Mouse (Mus musculus) liver, adult 2 months (tissue): ENCODE data around the gene Sh2d1b1. TPM values are rescaled to one million over a fixed set of nuclear protein-coding genes. Genes with fewer than 3 reads are reported as not detected.
"Not testable (repeated sequence)": the region's sequence is repeated elsewhere in the genome, so short reads cannot be mapped to it uniquely, and the experiment has no call there.

Experiments
- DNase-seq: peaks from one replicate; pipeline ENCODE4 v3.0.0-alpha.2; 2011; ENCODE audit warnings: low read depth, low spot score; ENCODE audit errors: extremely low read depth
- H3K27ac ChIP-seq: fragments of 200-500 bp; replicated peaks from 2 replicates; pipeline ENCODE4 v1.5.1; 2012; ENCODE audit warnings: low read depth, mild to moderate bottlenecking, control low read depth, inconsistent platforms, low read length; ENCODE audit not compliant: insufficient read depth
- H3K27me3 ChIP-seq: fragments of 200-500 bp; 2 replicates; pipeline ENCODE4 v1.6.1; 2012; ENCODE audit warnings: mild to moderate bottlenecking, moderate library complexity, low read length, inconsistent platforms; ENCODE audit not compliant: control insufficient read depth, insufficient read depth
- H3K36me3 ChIP-seq: fragments of 200-500 bp; 2 replicates; pipeline ENCODE4 v1.6.1; 2012; ENCODE audit warnings: low read length, inconsistent platforms; ENCODE audit not compliant: control insufficient read depth, insufficient read depth
- H3K4me1 ChIP-seq: fragments of 200-500 bp; 2 replicates; pipeline ENCODE4 v1.6.1; 2011; ENCODE audit warnings: low read length; ENCODE audit not compliant: control insufficient read depth, insufficient read depth
- H3K4me3 ChIP-seq: fragments of 200-500 bp; 2 replicates; pipeline ENCODE4 v1.5.1; 2011; ENCODE audit warnings: low read depth, mild to moderate bottlenecking, control low read depth, low read length, moderate library complexity; ENCODE audit not compliant: insufficient read depth
- H3K79me2 ChIP-seq: fragments of 200-500 bp; 2 replicates; pipeline ENCODE4 v1.6.1; 2012; ENCODE audit warnings: inconsistent platforms, mild to moderate bottlenecking, low read length, moderate library complexity; ENCODE audit not compliant: control insufficient read depth, insufficient read depth
- H3K9ac ChIP-seq: fragments of 200-500 bp; 2 replicates; pipeline ENCODE4 v1.6.1; 2012; ENCODE audit warnings: low read depth, mild to moderate bottlenecking, control low read depth, inconsistent platforms, low read length
- CTCF ChIP-seq: fragments of 200-500 bp; IDR thresholded peaks from 2 replicates; pipeline ENCODE4 v1.5.1; 2011; ENCODE audit warnings: low read depth, low read length, control low read depth
- POLR2A ChIP-seq: fragments of 200-500 bp; IDR thresholded peaks from 2 replicates; pipeline ENCODE4 v1.6.1; 2011; ENCODE audit warnings: low read length, control low read depth; ENCODE audit not compliant: insufficient read depth; ENCODE audit errors: extremely low read depth
- WGBS: fragments of 180-500 bp; shearing (Covaris S2); methylation state at CpG from one replicate; pipeline ENCODE4 v1.1.7; 2018; 5-methylcytosine and 5-hydroxymethylcytosine counted together
- polyA plus RNA-seq: library from polyadenylated mRNA; depleted of rRNA; stranded (reverse); fragments of >200 nt; gene quantifications from 2 replicates; pipeline ENCODE4 v1.2.3, GENCODE M21; 2012; rRNA removed
- total RNA-seq: library from RNA; depleted of rRNA; stranded (reverse); fragments of >200 nt; gene quantifications from 2 replicates; pipeline ENCODE4 v1.2.3, GENCODE M21; 2014; rRNA removed

Gene Sh2d1b1
- total RNA-seq (not detected in 2 replicates), polyA plus RNA-seq (0.06 TPM in 1 of 2 replicates, not detected in the other)

DNA sequence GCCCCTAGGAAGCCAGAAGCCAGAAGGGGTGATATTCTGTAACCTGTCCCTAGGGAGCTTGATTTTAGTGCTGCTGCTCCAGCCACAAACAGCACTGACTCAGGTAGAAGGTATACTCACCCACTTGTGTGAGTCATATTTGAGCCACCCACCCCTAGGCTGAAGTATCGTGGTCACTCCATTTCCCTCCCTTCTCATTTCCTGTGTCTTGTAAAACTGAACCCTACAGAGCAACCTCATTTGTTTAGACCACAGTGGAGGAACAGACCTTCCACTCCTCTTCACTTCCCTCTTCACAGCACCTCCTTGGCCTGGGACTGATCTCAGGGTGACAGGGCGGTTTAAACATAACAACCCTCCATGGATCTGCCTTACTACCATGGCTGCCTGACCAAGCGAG is at the start of gene Sh2d1b1:
Gene Sh2d1b1 (plus strand): TSS at position 305 of the 400 bp plus-strand sequence.
- no peaks in the 10 kb centered on the region for H3K4me1 ChIP-seq
- no peaks in the 10 kb centered on the region for H3K79me2 ChIP-seq
- no peaks in the 10 kb centered on the region for H3K27me3 ChIP-seq
- 88% methylated on average over 3 of the region's 3 CpGs for WGBS
- DNase-seq, result no peak
- H3K36me3 ChIP-seq, result no peaks in the 10 kb centered on the region
- no peak within 1 kb of the TSS for H3K27ac ChIP-seq
- TF ChIP-seq POLR2A (no peak), CTCF (no peak)
- no peak within 1 kb of the TSS for H3K4me3 ChIP-seq
- H3K9ac ChIP-seq, result no peak within 1 kb of the TSS

DNA sequence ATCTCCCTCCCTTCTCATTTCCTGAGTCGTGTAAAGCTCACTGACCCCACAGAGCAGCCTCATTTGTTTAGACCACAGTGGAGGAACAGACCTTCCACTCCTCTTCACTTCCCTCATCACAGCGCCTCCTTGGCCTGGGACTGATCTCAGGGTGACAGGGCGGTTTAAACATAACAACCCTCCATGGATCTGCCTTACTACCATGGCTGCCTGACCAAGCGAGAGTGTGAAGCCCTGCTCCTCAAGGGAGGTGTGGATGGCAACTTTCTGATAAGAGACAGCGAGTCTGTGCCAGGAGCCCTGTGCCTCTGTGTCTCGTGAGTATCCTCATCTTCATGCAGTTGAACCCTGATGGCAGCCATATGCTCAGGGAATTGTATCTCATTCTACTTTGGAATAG is 44.4 kb upstream of the Sh2d1b1 start, which contains the start of gene Sh2d1b2:
Gene Sh2d1b2 (plus strand): TSS at position 62 of the 400 bp plus-strand sequence.
- not testable (repeated sequence) for H3K36me3 ChIP-seq, H3K9ac ChIP-seq, H3K4me3 ChIP-seq, H3K27me3 ChIP-seq, DNase-seq, H3K79me2 ChIP-seq, H3K4me1 ChIP-seq, H3K27ac ChIP-seq
- 74% methylated on average over 6 of the region's 6 CpGs for WGBS

DNA sequence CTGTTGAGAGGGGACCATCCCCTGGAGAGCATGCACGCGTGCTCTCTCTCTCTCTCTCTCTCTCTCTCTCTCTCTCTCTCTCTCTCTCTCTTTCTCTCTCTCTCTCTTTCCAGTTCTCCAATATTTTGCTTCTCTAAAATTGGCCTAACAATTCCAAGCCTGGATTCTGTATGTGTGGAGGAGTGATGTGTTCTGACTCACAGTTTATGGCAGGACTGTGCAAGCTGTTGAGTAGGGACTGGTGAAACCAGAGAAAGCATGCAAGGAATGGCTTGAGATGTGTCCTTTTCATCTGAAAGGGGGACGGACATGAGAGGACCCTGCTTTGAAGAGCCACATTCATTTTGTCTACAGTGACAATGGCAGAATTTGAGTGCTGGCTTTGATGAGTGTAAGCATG is 32.1 kb upstream of the Sh2d1b1 start:
- DNase-seq, result no peak
- Histone ChIP-seq H3K36me3 (no peaks in the 10 kb centered on the region), H3K27me3 (no peaks in the 10 kb centered on the region), H3K9ac (no peak overlapping the region), H3K27ac (no peak overlapping the region), H3K79me2 (no peaks in the 10 kb centered on the region), H3K4me1 (no peaks in the 10 kb centered on the region), H3K4me3 (no peak overlapping the region)
- WGBS, result 83% methylated on average over 3 of the region's 3 CpGs
- TF ChIP-seq CTCF, result no peak
- no peak for TF ChIP-seq POLR2A

DNA sequence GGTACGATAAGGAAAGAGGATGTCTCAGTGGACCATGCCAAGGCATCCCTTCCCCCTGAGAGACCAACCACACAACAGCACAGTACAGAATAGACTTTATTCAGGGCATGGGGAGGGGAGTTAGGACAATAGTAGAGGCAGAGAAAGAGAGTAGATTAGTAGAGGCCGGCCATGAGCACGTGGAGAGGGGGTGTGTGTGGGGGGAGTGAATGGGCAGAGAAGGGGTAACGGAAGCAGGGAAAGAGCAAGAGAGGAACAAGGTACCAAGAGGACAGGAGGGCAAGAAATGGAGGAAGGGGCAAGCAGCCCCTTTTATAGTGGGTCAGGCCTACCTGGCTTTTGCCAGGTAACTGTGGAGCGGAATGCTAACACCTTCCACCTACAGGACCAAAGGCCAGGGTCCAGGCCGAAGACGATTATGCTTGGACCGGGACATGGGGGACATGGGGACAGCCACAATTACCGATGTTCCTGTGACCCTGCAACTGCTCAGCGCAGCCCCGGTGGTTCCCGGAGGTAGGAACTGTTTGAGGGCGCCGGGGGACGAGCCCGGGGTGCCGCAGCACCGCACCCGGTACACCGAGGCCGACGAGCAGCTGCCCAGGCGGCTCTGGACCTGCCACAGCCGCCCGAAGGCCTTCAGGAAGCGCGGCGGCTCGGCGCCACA is 22.1 kb upstream of the Sh2d1b1 start:
- WGBS, result 29% methylated on average over 30 of the region's 30 CpGs
- no peak for TF ChIP-seq POLR2A
- TF ChIP-seq CTCF, result no peak
- Histone ChIP-seq H3K36me3 (no peaks in the 10 kb centered on the region), H3K27me3 (no peaks in the 10 kb centered on the region), H3K79me2 (no peaks in the 10 kb centered on the region), H3K4me1 (no peaks in the 10 kb centered on the region), H3K9ac (peak overlapping the region; percentile 94), H3K27ac (peak overlapping the region; percentile 51), H3K4me3 (peak overlapping the region; percentile 93)
- DNase-seq, result peak; percentile 39

DNA sequence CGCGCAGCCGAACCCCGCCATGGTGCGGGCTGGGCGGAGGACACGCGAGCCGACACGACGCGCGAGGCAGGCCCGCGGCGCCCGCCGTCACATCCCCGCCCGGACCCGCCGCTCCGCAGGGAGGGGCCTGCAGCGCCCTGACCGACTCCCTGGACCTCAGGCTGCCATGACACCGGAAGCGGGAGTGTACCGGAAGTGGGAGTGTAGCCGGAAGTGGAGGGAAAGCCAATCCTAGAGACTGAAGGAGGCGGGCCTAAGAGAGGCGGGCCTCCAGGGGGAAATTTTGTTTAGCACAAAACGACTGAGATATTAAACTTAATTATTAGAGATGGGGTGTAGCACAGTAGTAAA is 21.6 kb upstream of the Sh2d1b1 start:
- 15% methylated on average over 22 of the region's 32 CpGs for WGBS
- H3K79me2 ChIP-seq, result no peaks in the 10 kb centered on the region
- peak overlapping the region; percentile 94 for H3K9ac ChIP-seq
- TF ChIP-seq CTCF (no peak), POLR2A (0 out of 2 replicates have a peak, but pooled peaks have one; percentile 46)
- DNase-seq, result peak; percentile 84
- H3K36me3 ChIP-seq, result no peaks in the 10 kb centered on the region
- H3K27ac ChIP-seq, result peak overlapping the region; percentile 51
- H3K27me3 ChIP-seq, result no peaks in the 10 kb centered on the region
- H3K4me1 ChIP-seq, result no peaks in the 10 kb centered on the region
- H3K4me3 ChIP-seq, result peak overlapping the region; percentile 93

DNA sequence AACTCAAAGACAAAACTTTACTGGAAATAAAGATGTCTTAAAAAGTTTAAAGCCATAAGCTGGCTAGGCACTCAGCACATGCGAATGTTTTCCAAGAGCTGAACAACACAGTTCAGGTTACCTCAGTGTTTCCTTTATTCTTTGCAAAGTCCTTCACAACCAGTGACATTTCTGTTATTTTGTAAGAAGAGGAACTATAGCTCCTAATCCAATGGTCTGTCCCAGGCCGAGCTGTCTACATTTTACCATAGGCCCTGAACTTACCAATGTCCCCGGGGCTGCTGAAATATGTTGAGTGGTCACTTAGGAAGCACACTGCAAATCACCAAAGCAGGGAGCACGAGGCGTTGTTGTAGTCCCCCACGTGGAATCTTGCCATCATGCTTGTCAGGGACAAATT is 6.8 kb upstream of the Sh2d1b1 start:
- H3K4me3 ChIP-seq, result no peak overlapping the region
- 86% methylated on average over 6 of the region's 6 CpGs for WGBS
- no peaks in the 10 kb centered on the region for H3K4me1 ChIP-seq
- no peak for DNase-seq
- no peak for TF ChIP-seq CTCF
- TF ChIP-seq POLR2A, result no peak
- no peaks in the 10 kb centered on the region for H3K36me3 ChIP-seq
- H3K27me3 ChIP-seq, result no peaks in the 10 kb centered on the region
- H3K9ac ChIP-seq, result no peak overlapping the region
- H3K79me2 ChIP-seq, result no peaks in the 10 kb centered on the region
- H3K27ac ChIP-seq, result no peak overlapping the region
